Mouse (Mus musculus): ENCODE results near the gene Gm28047.

Gene Gm28047

GRCm38 (mm10) chr15:102552599-102552998 is 72.3 kb downstream of the Gm28047 start:
- no peak for DNase-seq (ENCODE audit: low read depth, low spot score)

- DNase-seq (ENCODE audit: low read depth, low spot score) = no peak
Measured at GRCm38 (mm10) chr15:102547478-102547877, 77.4 kb downstream of the Gm28047 start.

GRCm38 (mm10) chr15:102546677-102547427 is 78.0 kb downstream of the Gm28047 start:
- peak; percentile 67 for DNase-seq (ENCODE audit: low read depth, low spot score)

- DNase-seq (ENCODE audit: low read depth, low spot score) = no peak
Measured at GRCm38 (mm10) chr15:102546246-102546645, 78.6 kb downstream of the Gm28047 start.

- no peak for DNase-seq (ENCODE audit: low read depth, low spot score)
Measured at GRCm38 (mm10) chr15:102544801-102545200, 80.1 kb downstream of the Gm28047 start.

- no peak for DNase-seq (ENCODE audit: low read depth, low spot score)
Measured at GRCm38 (mm10) chr15:102533926-102534325, 90.9 kb downstream of the Gm28047 start.

GRCm38 (mm10) chr15:102532106-102532900 is 92.6 kb downstream of the Gm28047 start:
- DNase-seq (ENCODE audit: low read depth, low spot score) = no peak

- DNase-seq (ENCODE audit: low read depth, low spot score) = no peak
Measured at GRCm38 (mm10) chr15:102531586-102531985, 93.3 kb downstream of the Gm28047 start.

- no peak for DNase-seq (ENCODE audit: low read depth, low spot score)
Measured at GRCm38 (mm10) chr15:102530566-102530965, 94.3 kb downstream of the Gm28047 start.

GRCm38 (mm10) chr15:102528396-102528795 is 96.5 kb downstream of the Gm28047 start:
- no peak for DNase-seq (ENCODE audit: low read depth, low spot score)

GRCm38 (mm10) chr15:102527936-102528335 is 96.9 kb downstream of the Gm28047 start:
- DNase-seq (ENCODE audit: low read depth, low spot score) = no peak

GRCm38 (mm10) chr15:102526111-102527002 is 98.5 kb downstream of the Gm28047 start:
- DNase-seq (ENCODE audit: low read depth, low spot score) = no peak

- DNase-seq (ENCODE audit: low read depth, low spot score) = no peak
Measured at GRCm38 (mm10) chr15:102524892-102525485, 99.9 kb downstream of the Gm28047 start, which contains the start of gene Npff. Gene Npff, minus strand, starts transcription at chr15:102524942.

- no peak for DNase-seq (ENCODE audit: low read depth, low spot score)
Measured at GRCm38 (mm10) chr15:102521480-102521879, 103.4 kb downstream of the Gm28047 start.

- DNase-seq (ENCODE audit: low read depth, low spot score) = no peak
Measured at GRCm38 (mm10) chr15:102520416-102520815, 104.5 kb downstream of the Gm28047 start.

GRCm38 (mm10) chr15:102519211-102520141 is 105.4 kb downstream of the Gm28047 start:
- DNase-seq (ENCODE audit: low read depth, low spot score) = no peak

GRCm38 (mm10) chr15:102518859-102519201 is 106.0 kb downstream of the Gm28047 start:
- no peak for DNase-seq (ENCODE audit: low read depth, low spot score)

GRCm38 (mm10) chr15:102517976-102518858 is 106.7 kb downstream of the Gm28047 start, which contains the start of gene Tarbp2:
Gene Tarbp2, plus strand, starts transcription at chr15:102518192.
- peak; percentile 100 for DNase-seq (ENCODE audit: low read depth, low spot score)

GRCm38 (mm10) chr15:102517631-102517975 is 107.3 kb downstream of the Gm28047 start:
- no peak for DNase-seq (ENCODE audit: low read depth, low spot score)

Measured in brain, embryonic 18.5 days (tissue).